Mouse (Mus musculus): ENCODE measurements at regions not wholly inside any gene's neighbourhood (a gene's known extent, or its start where the extent isn't known, plus 50 kb on each side); places are given as distances from the start of the nearest gene placed in this dataset.
A peak's percentile ranks its signal among the peaks of the same experiment; 100 is the strongest.

GRCm38 (mm10) chr7:40392699-40393098 lies 505.4 kb upstream of the Vstm2b start:
- no peak for DNase-seq (ENCODE audit: extremely low spot score in 1 of 2, low spot score in 1 of 2)

DNA sequence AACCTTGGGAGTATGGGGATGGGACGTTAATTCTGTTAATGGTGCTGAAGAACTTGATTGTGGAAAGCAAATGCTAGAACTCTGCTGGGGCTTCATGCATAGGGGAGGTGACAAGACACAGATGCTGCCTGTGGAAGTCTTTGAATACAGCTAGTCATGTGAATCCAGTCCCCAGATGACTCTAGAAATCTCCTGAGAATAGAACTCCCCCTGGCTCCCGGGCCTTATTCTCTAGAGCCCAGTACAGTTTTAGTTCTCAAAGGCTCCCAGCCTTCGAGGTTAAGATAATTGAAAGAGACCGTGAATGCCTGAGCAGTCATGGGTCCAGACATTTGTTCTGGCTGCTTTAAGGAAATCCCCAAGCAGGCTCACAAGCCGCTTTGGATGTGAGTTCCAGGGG lies 499.9 kb upstream of the Vstm2b start:
- DNase-seq (ENCODE audit: extremely low spot score in 1 of 2, low spot score in 1 of 2): no peak

GRCm38 (mm10) chr7:40419332-40419731 lies 478.8 kb upstream of the Vstm2b start:
- no peak for DNase-seq (ENCODE audit: extremely low spot score in 1 of 2, low spot score in 1 of 2)

- DNase-seq (ENCODE audit: extremely low spot score in 1 of 2, low spot score in 1 of 2): peak in 1 of 2 experiments; percentile 23
Observed at GRCm38 (mm10) chr7:40422125-40422524, 476.0 kb upstream of the Vstm2b start.

DNA sequence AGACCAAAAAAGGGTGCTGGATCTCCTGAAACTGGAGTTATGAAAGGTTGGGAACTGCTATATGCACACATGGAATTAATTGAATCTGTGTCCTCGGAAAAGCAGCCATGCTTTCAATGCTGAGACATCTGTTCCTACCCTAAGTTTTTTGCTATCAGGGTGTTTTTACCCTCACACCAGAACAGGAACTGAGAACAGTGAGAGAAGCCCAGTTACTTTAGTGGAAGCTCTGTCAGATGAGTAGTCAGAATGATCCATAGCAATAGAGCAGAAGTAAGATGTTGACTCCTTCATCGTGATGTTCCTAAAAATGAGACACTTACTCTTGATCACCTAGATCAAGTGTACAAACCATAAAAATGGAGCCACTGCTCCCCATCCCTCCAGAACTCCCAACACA lies 468.7 kb upstream of the Vstm2b start:
- no peak for DNase-seq (ENCODE audit: extremely low spot score in 1 of 2, low spot score in 1 of 2)

DNA sequence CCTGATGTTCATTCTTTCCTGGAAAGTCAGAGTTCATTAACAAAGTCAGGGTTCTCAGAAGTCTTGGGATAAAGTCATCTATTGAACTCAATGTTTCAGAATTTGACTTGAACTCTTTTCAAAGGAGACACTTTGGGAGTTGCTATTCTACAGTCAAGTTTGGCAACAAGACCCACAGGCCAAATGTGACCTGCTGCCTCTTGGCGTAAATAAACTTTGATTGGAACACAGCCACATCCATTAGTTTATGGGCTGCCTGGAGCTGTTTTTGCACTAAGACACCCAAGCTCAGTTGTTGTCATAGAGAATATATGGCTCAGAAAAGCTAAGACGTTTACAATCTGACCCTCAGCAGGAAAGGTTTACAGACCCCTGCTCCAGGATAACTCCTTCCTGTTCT lies 464.2 kb upstream of the Vstm2b start:
- no peak for DNase-seq (ENCODE audit: extremely low spot score in 1 of 2, low spot score in 1 of 2)

- DNase-seq (ENCODE audit: extremely low spot score in 1 of 2, low spot score in 1 of 2): peak in 1 of 2 experiments; percentile 9
Observed at GRCm38 (mm10) chr7:40441128-40441527, 457.0 kb upstream of the Vstm2b start.

GRCm38 (mm10) chr7:40441786-40442185 lies 456.3 kb upstream of the Vstm2b start:
- no peak for DNase-seq (ENCODE audit: extremely low spot score in 1 of 2, low spot score in 1 of 2)

DNA sequence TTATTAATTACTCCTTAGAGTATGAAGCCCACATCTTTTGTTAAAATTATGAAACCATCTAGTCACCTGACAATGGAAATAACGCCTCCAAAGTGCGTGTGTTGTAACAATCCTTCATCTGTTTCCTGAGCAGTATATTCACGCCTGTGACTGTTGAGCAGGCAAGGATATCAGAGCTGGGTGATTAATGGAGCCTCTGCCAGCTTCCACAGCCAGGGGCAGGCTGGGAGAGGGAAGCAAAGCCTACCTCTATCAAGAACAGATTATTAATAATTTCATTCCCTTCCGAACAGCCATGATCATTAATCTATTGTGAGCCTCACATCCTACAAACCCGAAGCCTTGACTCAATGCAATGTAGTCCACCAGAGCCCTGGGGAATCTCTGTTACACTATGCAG lies 431.7 kb upstream of the Vstm2b start:
- no peak for DNase-seq (ENCODE audit: extremely low spot score in 1 of 2, low spot score in 1 of 2)

DNA sequence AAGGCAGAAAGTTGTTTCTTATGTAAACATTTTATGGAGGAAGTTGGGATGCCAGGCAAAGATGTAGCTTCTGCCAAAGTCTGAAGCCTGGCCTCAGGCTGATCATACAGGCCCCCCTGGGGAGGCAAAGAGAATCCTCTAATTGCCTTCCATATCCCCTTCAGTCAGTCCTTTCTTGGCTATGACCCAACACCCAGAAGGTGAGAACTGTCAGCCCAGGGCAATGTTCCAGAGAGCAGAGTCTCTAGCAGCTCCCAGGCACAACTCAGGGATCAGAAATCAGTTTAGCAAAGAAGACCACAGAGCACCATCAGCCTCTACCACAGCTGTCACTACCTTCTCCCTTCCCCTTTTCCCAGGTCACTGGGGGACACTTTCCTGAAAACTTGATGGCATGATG lies 410.9 kb upstream of the Vstm2b start:
- DNase-seq (ENCODE audit: extremely low spot score in 1 of 2, low spot score in 1 of 2): no peak

- peak in 1 of 2 experiments; percentile 10 for DNase-seq (ENCODE audit: extremely low spot score in 1 of 2, low spot score in 1 of 2)
Observed at GRCm38 (mm10) chr7:40522703-40523267, 375.3 kb upstream of the Vstm2b start.

DNA sequence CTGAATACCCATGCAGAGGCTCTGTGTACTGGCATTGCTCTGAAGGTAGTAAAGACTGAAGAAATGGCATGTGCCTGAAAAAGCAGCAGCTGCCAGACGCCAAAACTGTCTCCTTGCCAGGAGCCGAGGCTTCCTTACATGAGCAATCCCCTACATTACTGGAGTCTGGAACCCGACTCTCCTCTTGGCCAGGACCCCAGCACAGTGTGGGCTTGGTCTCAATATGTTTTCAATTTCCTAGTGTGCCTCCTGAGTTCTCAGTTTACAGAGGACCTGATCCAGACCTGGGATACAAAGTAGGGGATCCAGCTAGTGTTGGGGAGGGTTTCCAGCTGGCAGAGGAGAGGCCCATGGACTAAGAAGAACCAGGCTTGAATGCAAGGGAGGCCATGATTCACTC lies 361.5 kb upstream of the Vstm2b start:
- peak in 1 of 2 experiments; percentile 17 for DNase-seq (ENCODE audit: extremely low spot score in 1 of 2, low spot score in 1 of 2)

GRCm38 (mm10) chr7:40537621-40538020 lies 360.5 kb upstream of the Vstm2b start:
- no peak for DNase-seq (ENCODE audit: extremely low spot score in 1 of 2, low spot score in 1 of 2)

- no peak for DNase-seq (ENCODE audit: extremely low spot score in 1 of 2, low spot score in 1 of 2)
Observed at GRCm38 (mm10) chr7:40539789-40540188, 358.3 kb upstream of the Vstm2b start.

DNA sequence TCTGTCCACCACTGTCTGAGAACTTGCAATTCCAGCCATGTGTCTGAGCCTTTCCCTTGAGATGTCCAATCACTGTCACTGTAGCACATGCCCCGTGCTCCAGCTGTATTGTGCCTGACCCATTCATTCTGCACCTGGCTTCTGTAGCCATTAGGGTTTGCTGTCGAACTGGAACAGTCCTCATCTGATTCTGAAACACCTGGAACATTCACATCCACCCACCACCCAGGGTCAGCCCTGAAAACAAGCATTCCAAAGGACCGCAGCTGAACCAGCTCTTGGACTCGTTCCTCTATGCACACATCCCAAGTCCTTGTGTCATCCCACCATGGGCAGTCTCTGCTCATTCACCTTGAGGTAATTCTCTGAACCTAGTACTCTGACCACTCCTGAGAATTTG lies 356.8 kb upstream of the Vstm2b start:
- no peak for DNase-seq (ENCODE audit: extremely low spot score in 1 of 2, low spot score in 1 of 2)

DNA sequence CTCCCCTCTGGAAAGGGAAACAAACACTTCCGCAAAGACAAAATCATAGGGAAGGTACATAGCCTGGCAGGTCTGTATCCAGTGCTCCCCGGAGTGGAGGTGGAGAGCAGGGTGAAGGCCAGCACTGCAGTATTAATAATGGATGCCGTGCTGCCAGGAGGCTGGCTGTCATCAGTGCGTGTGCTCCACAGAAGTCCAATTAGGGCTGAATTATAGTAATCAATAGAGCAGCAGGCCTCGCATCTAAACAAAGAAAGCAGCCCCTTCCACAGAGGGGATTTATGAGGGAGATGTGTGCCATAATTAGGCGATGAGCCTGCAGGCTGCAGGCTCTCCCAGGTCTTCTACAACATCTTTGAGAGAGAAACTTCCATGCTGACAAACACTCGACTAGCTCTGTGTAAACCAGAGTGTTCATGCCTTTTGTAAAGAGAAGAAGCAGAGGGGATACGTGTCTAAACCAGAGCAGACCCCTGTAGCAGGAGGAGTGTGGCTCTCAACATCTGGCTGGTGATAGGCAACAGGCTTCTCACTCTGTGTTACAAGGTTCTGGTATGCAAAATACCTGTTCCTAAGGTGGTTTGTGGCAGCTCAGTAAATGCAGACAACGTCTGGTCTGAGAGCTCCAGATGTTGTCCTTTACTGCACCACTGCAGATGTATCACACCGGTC lies 334.5 kb upstream of the Vstm2b start:
- DNase-seq (ENCODE audit: extremely low spot score in 1 of 2, low spot score in 1 of 2): no peak

- peak in 1 of 2 experiments; percentile 7 for DNase-seq (ENCODE audit: extremely low spot score in 1 of 2, low spot score in 1 of 2)
Observed at GRCm38 (mm10) chr7:40575971-40576370, 322.2 kb upstream of the Vstm2b start.

DNA sequence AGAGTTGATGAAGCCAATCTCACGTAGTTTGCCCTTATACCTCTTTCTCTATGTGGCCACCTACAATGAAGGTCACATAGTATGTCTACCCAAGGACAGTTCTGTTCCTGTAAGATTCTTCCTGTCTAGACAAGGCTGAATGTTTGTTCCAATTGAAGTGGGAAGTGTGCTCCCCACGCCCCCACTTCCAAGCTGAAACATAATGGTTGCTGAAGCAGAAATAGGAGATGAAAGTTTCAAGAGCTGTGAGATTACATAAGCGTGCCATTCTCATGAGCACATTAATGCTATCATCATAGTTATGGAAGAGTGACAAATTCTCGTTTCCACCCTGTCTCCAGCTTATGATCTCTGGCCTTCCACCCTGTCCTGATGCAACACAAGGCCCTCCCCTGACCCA lies 320.8 kb upstream of the Vstm2b start:
- peak; percentile 7 to 37 for DNase-seq (ENCODE audit: extremely low spot score in 1 of 2, low spot score in 1 of 2)

GRCm38 (mm10) chr7:40620761-40621160 lies 277.4 kb upstream of the Vstm2b start:
- DNase-seq (ENCODE audit: extremely low spot score in 1 of 2, low spot score in 1 of 2): no peak

DNA sequence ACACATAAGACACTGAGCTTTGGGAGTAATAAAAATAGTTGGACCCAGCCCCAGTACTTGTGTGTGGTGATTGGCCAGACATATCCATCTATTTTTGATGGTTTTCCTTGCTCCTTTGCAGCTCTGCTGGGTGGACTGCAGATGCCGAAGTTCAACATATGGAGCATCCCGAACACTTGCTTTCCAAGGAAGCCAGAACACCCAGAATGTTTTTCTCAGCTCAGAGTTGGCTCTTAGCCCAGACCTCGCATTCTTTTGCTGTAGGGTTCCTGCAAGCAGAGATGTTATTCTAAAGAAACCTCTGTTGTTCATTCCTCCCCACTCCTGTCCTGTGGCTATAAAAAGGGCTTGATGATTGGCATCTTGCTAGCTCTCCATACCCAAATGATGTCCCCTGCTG lies 275.3 kb upstream of the Vstm2b start:
- peak; percentile 83 to 90 for DNase-seq (ENCODE audit: extremely low spot score in 1 of 2, low spot score in 1 of 2)

GRCm38 (mm10) chr7:40623286-40623685 lies 274.8 kb upstream of the Vstm2b start:
- no peak for DNase-seq (ENCODE audit: extremely low spot score in 1 of 2, low spot score in 1 of 2)

DNA sequence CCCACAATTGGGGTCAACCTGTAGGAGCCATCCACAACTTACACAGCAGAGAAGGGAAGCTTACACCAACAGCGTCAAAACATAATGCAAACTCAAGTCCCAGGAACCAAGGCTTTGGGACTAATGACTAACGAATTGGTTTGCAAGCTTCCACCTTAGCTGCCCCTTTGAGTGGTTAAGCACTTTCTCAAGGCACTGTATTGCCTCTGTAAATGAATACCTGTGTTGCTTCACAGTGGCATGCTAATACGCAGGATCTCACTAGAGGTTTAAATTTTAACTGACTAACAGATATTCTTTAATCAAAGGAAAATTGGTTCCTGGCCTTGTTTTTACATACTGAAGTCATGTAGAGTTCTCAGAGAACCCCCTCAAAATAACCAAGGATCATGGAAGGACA lies 261.8 kb upstream of the Vstm2b start:
- no peak for DNase-seq (ENCODE audit: extremely low spot score in 1 of 2, low spot score in 1 of 2)

- peak; percentile 8 to 56 for DNase-seq (ENCODE audit: extremely low spot score in 1 of 2, low spot score in 1 of 2)
Observed at GRCm38 (mm10) chr7:40654982-40655381, 243.1 kb upstream of the Vstm2b start.

All from frontal cortex, adult 2 months (tissue).